ENCODE assay signal across 16 mouse cellular contexts in genomic region chr14:76597751-76598150, GRCm38 (mm10). TPM values are rescaled to one million over a fixed set of nuclear protein-coding genes. Genes with fewer than 3 reads are reported as not detected.
A peak's percentile ranks its signal among the peaks of the same experiment; 100 is the strongest.
DNase-seq lines count a peak whose midpoint lies in the region; ATAC-seq and TF ChIP-seq lines count a peak whose summit lies in the region.
"Had no signal": no experiment of that assay in that cellular context is flagged by ENCODE, and none has a peak within 500 bp of the region (broad histone marks: within the 10 kb centered on the region; RNA-seq: fewer than 3 reads in every experiment).

No protein-coding gene starts in this region.

- no peaks in the 10 kb centered on the region for H3K9me3 ChIP-seq in heart, embryonic 15.5 days (replicated peaks)
- no peaks in the 10 kb centered on the region for H3K9me3 ChIP-seq in midbrain, embryonic 13.5 days
- no peaks in the 10 kb centered on the region for H3K9me3 ChIP-seq in midbrain, postnatal 0 days (ENCODE audit: low read length)
- no peaks in the 10 kb centered on the region for H3K9me3 ChIP-seq in liver, embryonic 15.5 days (replicated peaks)
- H3K9me3 ChIP-seq: forebrain, embryonic 10.5 days; hindbrain, embryonic 12.5 days; neural tube, embryonic 13.5 days had no signal

- peaks cover 26% of the 10 kb centered on the region for H3K4me1 ChIP-seq in heart, embryonic 15.5 days (replicated peaks)
- peaks cover 13% of the 10 kb centered on the region for H3K4me1 ChIP-seq in midbrain, embryonic 13.5 days (replicated peaks)
- H3K4me1 ChIP-seq in midbrain, postnatal 0 days (ENCODE audit: insufficient read depth, low read length): 0 out of 2 replicates have a peak, but pooled peaks cover 7% of the 10 kb centered on the region
- H3K4me1 ChIP-seq in liver, embryonic 15.5 days (replicated peaks): peaks cover 34% of the 10 kb centered on the region

- no peak overlapping the region for H3K9ac ChIP-seq in heart, embryonic 15.5 days
- H3K9ac ChIP-seq in midbrain, embryonic 13.5 days (replicated peaks): no peak overlapping the region
- H3K9ac ChIP-seq in midbrain, postnatal 0 days (replicated peaks; ENCODE audit: low read length, poor library complexity, severe bottlenecking): no peak overlapping the region
- H3K9ac ChIP-seq in liver, embryonic 15.5 days: no peak overlapping the region

- H3K4me2 ChIP-seq in heart, embryonic 15.5 days: peak overlapping the region; percentile 72; the same call in 1 of the 2 replicates
- H3K4me2 ChIP-seq in midbrain, embryonic 13.5 days (replicated peaks): no peak overlapping the region
- no peak overlapping the region for H3K4me2 ChIP-seq in midbrain, postnatal 0 days (ENCODE audit: low read depth, low read length, poor library complexity, severe bottlenecking)
- H3K4me2 ChIP-seq in liver, embryonic 15.5 days: peak overlapping the region; percentile 71

- H3K36me3 ChIP-seq in heart, embryonic 15.5 days: no peaks in the 10 kb centered on the region
- H3K36me3 ChIP-seq in midbrain, embryonic 13.5 days: no peaks in the 10 kb centered on the region
- no peaks in the 10 kb centered on the region for H3K36me3 ChIP-seq in midbrain, postnatal 0 days (ENCODE audit: insufficient read depth, low read length)
- H3K36me3 ChIP-seq in liver, embryonic 15.5 days (replicated peaks): no peaks in the 10 kb centered on the region
- H3K36me3 ChIP-seq: forebrain, embryonic 10.5 days; G1E; heart, embryonic 12.5 days; hindbrain, embryonic 12.5 days; neural tube, embryonic 13.5 days had no signal

- H3K27me3 ChIP-seq in heart, embryonic 15.5 days: no peaks in the 10 kb centered on the region
- 0 out of 2 replicates have a peak, but pooled peaks cover 3% of the 10 kb centered on the region for H3K27me3 ChIP-seq in midbrain, embryonic 13.5 days
- H3K27me3 ChIP-seq in midbrain, postnatal 0 days (ENCODE audit: insufficient read depth, low read length): no peaks in the 10 kb centered on the region
- H3K27me3 ChIP-seq in liver, embryonic 15.5 days: no peaks in the 10 kb centered on the region
- H3K27me3 ChIP-seq: heart, embryonic 12.5 days; hindbrain, embryonic 12.5 days; neural tube, embryonic 13.5 days had no signal

- H3K4me3 ChIP-seq in heart, embryonic 15.5 days: no peak overlapping the region
- no peak overlapping the region for H3K4me3 ChIP-seq in midbrain, embryonic 13.5 days (replicated peaks)
- no peak overlapping the region for H3K4me3 ChIP-seq in midbrain, postnatal 0 days (ENCODE audit: low read depth, low read length)
- no peak overlapping the region for H3K4me3 ChIP-seq in liver, embryonic 15.5 days (replicated peaks)

- TF ChIP-seq CTCF in midbrain, postnatal 0 days (IDR thresholded peaks at IDR 0.05): no peak

- no peak overlapping the region; the same call in 1 of the 2 replicates for H3K27ac ChIP-seq in heart, embryonic 15.5 days
- H3K27ac ChIP-seq in midbrain, embryonic 13.5 days: no peak overlapping the region
- H3K27ac ChIP-seq in midbrain, postnatal 0 days (ENCODE audit: low read depth, low read length): no peak overlapping the region
- no peak overlapping the region for H3K27ac ChIP-seq in liver, embryonic 15.5 days (replicated peaks)

- ATAC-seq in heart, embryonic 15.5 days (replicated peaks; ENCODE audit: insufficient number of reproducible peaks, insufficient read depth, low FRiP score, low read depth): no peak
- 0 out of 2 replicates have a peak, but pooled peaks have one; percentile 10 for ATAC-seq in midbrain, embryonic 13.5 days
- no peak for ATAC-seq in midbrain, postnatal 0 days (ENCODE audit: low FRiP score)
- no peak for ATAC-seq in liver, embryonic 15.5 days (ENCODE audit: insufficient read depth)

- DNase-seq in heart, adult 8-10 months (ENCODE audit: low spot score): no peak
- DNase-seq in midbrain, postnatal 0 days (ENCODE audit: low spot score): no peak
- no peak for DNase-seq in layer of hippocampus, adult 9-10 months (ENCODE audit: low spot score)
- DNase-seq in adrenal gland, adult 8-10 months: no peak
- DNase-seq in cerebellum, postnatal 36 days: no peak
- DNase-seq: kidney, adult 9 months; left cerebral cortex, postnatal 4 days; retina, postnatal 1 day had no signal

RNA-seq across cellular contexts. Expression of gene Serp2, which starts 41.1 kb away (rescaled TPM):
- 7.1 and 8.2 TPM in 2 replicates for polyA plus RNA-seq in heart, embryonic 15.5 days (2015; fragmentation: Nextera tagmentation; extraction: Ambion mirVana)
- 1 to 10 TPM in 1 of 4 experiments, under 1 TPM in 1, not detected in 2; 0.54 to 1.0 TPM for total RNA-seq in heart, adult 8-10 months (2022)
- 102 and 109 TPM in 2 replicates for polyA plus RNA-seq in midbrain, embryonic 13.5 days (2015; fragmentation: Nextera tagmentation; extraction: Ambion mirVana)
- total RNA-seq in midbrain, postnatal 0 days (2014; rRNA removed): 164 and 199 TPM in 2 replicates
- 271 and 292 TPM in 2 replicates for polyA plus RNA-seq in midbrain, postnatal 0 days (2015; fragmentation: Nextera tagmentation; extraction: Ambion mirVana)
- 0.83 and 1.0 TPM in 2 replicates for polyA plus RNA-seq in liver, embryonic 15.5 days (2015; fragmentation: Nextera tagmentation; extraction: Ambion mirVana)
- 1 to 10 TPM; 4.5 to 10.0 (median 6.7) TPM for total RNA-seq in adrenal gland, adult 8-10 months (2022)
- total RNA-seq: G1E had no signal
- polyA plus RNA-seq: G1E had no signal

Comparison
In these comparisons a context has a peak if more than half of its experiments do, and no peak if none do; other contexts are left out.
1. H3K4me2 ChIP-seq: peak in heart, embryonic 15.5 days (single experiment) and liver, embryonic 15.5 days (single experiment); none in midbrain, embryonic 13.5 days (single experiment) and midbrain, postnatal 0 days (single experiment).
2. RNA of gene Serp2, which starts 41.1 kb away (polyA plus RNA-seq): 271 to 292 TPM in midbrain, postnatal 0 days and 102 to 109 TPM in midbrain, embryonic 13.5 days; 7.1 to 8.2 TPM in heart, embryonic 15.5 days and 0.83 to 1.0 TPM in liver, embryonic 15.5 days; every median in the first group is over 10 times any median in the second.